Mouse (Mus musculus): ENCODE results near the gene Slc7a5. TPM values are rescaled to one million over a fixed set of nuclear protein-coding genes. Genes with fewer than 3 reads are reported as not detected.

The Slc7a5 gene
- polyA plus RNA-seq, 1 experiment from 2014 or later: 17.9 TPM

DNA sequence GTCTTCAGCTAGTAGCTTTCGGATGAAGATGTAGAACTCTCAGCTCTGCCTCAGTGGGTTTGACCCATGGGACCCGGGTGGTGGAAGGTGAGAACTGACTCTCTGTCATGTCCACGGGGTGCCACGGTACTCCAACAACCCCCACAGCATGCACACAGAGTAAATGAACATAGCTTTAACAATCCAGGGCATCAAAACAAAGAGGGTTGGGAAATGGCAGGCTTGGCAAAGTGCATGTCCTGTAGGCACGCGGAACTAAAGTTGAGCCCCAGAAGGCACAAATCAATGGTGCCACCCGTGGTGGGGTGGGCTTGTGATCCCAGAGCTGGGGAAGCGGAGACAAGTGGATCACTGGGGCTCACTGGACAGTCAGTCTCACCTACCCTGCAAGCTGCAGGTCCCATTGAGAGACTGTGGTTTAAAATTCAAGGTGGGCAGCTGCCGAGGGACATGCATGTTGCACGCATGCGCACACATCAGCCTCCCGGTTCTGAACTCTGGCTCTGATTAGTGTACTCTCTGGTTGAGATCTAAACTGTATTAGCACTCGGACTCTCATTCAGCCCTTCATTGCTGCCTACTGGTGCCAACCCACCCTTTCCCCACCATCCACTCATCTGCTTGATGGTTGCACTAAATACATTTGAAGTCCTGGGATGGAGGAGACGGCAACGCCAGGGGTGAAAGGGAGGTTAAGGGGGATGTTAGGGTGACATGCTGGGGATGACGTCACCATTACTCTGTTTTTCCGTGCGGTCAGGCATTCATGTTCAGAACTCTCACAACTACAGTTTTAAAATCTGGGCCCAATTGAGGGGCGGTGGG lies 41.0 kb upstream of the Slc7a5 start:
- Histone ChIP-seq H3K9ac (peak overlapping the region; percentile 56), H3K36me3 (no peaks in the 10 kb centered on the region), H3K9me3 (no peaks in the 10 kb centered on the region), H3K4me3 (replicated peaks) (peak overlapping the region; percentile 38), H3K4me2 (replicated peaks) (peak overlapping the region; percentile 82), H3K27me3 (replicated peaks) (no peaks in the 10 kb centered on the region), H3K27ac (peak overlapping the region; percentile 91), H3K4me1 (replicated peaks) (peaks cover 28% of the 10 kb centered on the region)
- no peak for ATAC-seq
- WGBS: 54% methylated on average over 19 of the region's 19 CpGs

DNA sequence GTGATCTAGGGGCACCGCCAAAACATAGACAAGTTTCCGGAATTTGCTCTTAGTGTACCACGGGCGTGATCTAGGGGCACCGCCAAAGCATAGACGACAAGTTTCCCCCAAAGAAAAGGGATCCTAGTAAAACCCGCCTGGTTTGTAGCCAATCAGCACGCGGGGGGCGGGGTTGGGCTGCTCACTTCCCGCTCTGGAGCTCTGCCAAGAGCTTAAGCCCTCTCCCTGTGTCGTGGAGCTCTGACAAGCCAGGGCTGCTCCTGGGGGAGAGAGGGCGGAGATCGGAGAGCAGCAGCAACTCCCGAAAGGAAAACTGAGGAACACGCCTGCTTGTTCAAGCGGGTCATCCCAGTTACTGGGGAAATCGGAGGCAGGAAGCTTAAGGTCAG lies 40.3 kb upstream of the Slc7a5 start:
- peak; percentile 53 for ATAC-seq
- H3K9ac ChIP-seq: peak overlapping the region; percentile 56
- peaks cover 28% of the 10 kb centered on the region for H3K4me1 ChIP-seq (replicated peaks)
- H3K36me3 ChIP-seq: no peaks in the 10 kb centered on the region
- H3K27ac ChIP-seq: peak overlapping the region; percentile 91
- no peaks in the 10 kb centered on the region for H3K27me3 ChIP-seq (replicated peaks)
- H3K9me3 ChIP-seq: no peaks in the 10 kb centered on the region
- H3K4me2 ChIP-seq (replicated peaks): peak overlapping the region; percentile 82
- peak overlapping the region; percentile 38 for H3K4me3 ChIP-seq (replicated peaks)
- under 1% methylated on average over 18 of the region's 18 CpGs for WGBS

DNA sequence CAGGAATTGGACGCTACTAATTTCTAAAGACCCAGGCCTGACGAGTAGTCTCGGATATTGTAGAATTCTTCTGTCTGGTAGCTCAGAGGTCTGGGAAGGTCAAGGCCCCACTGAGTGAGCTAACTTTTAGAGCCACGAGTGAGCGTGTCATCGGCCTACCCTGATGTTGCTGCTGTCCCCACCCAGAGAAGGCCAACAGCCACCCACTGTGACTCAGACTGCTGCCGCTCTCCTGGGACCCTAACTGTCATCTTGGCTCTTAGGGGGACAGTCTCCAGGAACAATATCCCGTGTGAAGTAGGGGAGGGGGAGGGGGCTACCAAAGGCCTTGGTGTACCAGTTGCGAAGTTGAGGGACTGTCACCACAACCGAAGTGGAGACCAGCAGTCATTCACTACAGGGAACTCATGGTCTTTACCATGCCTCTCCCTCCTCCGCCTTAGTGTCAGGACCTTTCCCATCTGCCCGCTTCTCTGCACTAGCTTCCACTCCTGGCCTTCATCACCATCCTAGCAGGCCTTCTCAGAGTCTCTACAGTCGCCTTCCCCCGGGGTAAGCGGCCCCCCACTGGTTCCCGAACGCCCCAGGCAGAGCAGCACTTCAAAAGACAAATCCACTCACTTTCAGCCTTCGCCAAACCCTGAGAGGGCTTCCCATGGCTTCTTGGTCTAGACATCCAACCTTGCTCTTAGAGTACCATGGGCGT lies 39.7 kb upstream of the Slc7a5 start:
- Histone ChIP-seq H3K27ac (peak overlapping the region; percentile 82), H3K4me2 (replicated peaks) (peak overlapping the region; percentile 82), H3K4me3 (replicated peaks) (peak overlapping the region; percentile 38), H3K9me3 (no peaks in the 10 kb centered on the region), H3K4me1 (replicated peaks) (peaks cover 22% of the 10 kb centered on the region), H3K27me3 (replicated peaks) (no peaks in the 10 kb centered on the region), H3K36me3 (no peaks in the 10 kb centered on the region), H3K9ac (peak overlapping the region; percentile 55)
- WGBS: 36% methylated on average over 19 of the region's 19 CpGs
- no peak for ATAC-seq

DNA sequence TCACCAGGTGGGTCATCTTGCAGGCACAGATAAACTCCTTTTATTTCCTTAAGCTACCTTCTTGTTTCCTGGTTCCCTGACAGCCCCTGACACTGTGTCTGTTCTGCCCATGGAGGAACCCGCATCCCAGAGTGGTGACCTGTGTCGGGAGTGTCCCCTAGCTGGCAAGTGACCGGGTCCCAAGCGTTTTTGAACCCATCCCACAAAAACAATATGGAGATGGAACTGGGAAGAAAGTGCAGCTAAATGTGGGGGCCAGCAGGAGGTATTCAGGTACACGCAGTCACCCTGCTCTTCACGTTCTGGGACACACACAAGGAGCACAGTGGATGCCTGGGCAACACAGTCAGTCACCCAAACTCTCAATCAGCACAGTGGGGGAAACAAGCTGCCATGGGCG lies 38.9 kb upstream of the Slc7a5 start:
- 86% methylated on average over 7 of the region's 7 CpGs for WGBS
- Histone ChIP-seq H3K27ac (no peak overlapping the region), H3K36me3 (no peaks in the 10 kb centered on the region), H3K9ac (no peak overlapping the region), H3K9me3 (no peaks in the 10 kb centered on the region), H3K4me2 (replicated peaks) (no peak overlapping the region), H3K4me3 (replicated peaks) (no peak overlapping the region), H3K4me1 (replicated peaks) (peaks cover 17% of the 10 kb centered on the region), H3K27me3 (replicated peaks) (no peaks in the 10 kb centered on the region)
- ATAC-seq: no peak

DNA sequence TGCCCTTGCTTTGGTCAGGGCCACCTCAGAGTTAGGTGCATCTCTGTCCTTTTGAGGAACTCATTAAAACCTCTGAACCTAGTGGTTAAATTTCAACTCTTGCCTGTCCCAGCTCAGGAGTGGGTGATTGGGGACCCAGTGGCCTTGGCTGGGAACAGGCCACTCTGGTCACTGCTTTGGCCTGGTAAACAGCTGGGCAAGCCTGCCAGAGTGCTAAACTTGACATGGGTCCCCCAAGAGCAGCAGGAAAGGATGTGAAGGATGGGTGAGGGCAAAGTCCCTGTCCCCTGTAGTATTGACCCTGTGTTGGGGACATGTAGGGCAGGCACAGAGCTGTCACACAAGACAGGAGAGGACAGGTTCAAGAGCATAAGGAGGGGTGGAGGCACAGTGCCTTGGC lies 37.3 kb upstream of the Slc7a5 start, which contains the start of gene Car5a:
Gene Car5a (minus strand): TSS at position 74 of the 400 bp plus-strand sequence.
- ATAC-seq: no peak
- H3K4me1 ChIP-seq (replicated peaks): peaks cover 17% of the 10 kb centered on the region
- H3K36me3 ChIP-seq: no peaks in the 10 kb centered on the region
- no peak within 1 kb of the TSS for H3K4me3 ChIP-seq (replicated peaks)
- H3K27ac ChIP-seq: no peak within 1 kb of the TSS
- H3K27me3 ChIP-seq (replicated peaks): no peaks in the 10 kb centered on the region
- no peak within 1 kb of the TSS for H3K4me2 ChIP-seq (replicated peaks)
- H3K9ac ChIP-seq: no peak within 1 kb of the TSS
- no peaks in the 10 kb centered on the region for H3K9me3 ChIP-seq

DNA sequence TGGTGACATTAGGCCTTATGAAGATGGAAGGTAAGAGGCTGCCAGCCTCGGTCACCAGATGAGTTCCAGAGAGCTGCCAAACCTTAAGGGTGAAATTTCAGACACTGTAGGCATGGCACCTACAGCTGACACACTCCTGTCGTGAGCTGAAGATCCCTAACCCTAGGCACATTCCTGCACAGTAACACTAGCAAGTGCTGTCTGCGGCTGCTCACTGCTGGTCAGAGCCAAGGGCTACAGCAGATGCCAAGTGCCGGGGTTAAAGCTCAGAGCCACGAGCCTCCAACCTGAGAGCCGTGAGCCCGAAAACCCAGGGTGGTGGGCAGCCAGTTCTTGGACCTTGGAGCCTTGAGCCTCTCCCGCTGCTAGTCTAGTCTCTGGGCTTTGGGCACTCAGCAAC lies 36.2 kb upstream of the Slc7a5 start:
- Histone ChIP-seq H3K27ac (no peak overlapping the region), H3K4me3 (replicated peaks) (no peak overlapping the region), H3K4me1 (replicated peaks) (peaks cover 15% of the 10 kb centered on the region), H3K9me3 (no peaks in the 10 kb centered on the region), H3K36me3 (no peaks in the 10 kb centered on the region), H3K9ac (no peak overlapping the region), H3K27me3 (replicated peaks) (no peaks in the 10 kb centered on the region), H3K4me2 (replicated peaks) (no peak overlapping the region)
- WGBS: 81% methylated on average over 8 of the region's 8 CpGs
- ATAC-seq: no peak

DNA sequence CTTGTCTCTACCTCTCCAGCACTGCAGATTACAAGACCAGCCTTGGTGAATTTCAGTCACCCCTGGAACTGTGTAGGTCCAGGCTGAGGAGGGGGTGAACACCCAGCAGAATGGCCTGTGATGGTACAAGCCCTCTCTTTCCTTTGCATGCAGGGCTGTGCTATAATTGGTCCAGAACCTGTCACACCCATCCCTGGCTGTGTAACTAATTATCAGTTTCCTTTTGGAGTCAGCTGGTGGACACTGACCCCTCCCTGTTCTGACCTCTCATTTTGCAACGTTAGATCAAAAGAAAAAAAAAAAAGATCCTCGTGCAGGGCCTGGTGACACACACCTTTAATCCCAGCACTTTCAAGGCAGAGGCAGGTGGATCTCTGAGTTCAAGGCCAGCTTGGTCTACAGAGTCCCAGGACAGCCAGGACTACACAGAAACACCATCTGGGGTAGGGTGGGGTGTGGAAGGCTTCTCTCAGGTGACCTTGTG lies 35.6 kb upstream of the Slc7a5 start:
- H3K9me3 ChIP-seq: no peaks in the 10 kb centered on the region
- H3K9ac ChIP-seq: no peak overlapping the region
- peaks cover 9% of the 10 kb centered on the region for H3K4me1 ChIP-seq (replicated peaks)
- H3K27me3 ChIP-seq (replicated peaks): no peaks in the 10 kb centered on the region
- H3K27ac ChIP-seq: no peak overlapping the region
- WGBS: 26% methylated on average over 2 of the region's 2 CpGs
- no peak overlapping the region for H3K4me3 ChIP-seq (replicated peaks)
- no peaks in the 10 kb centered on the region for H3K36me3 ChIP-seq
- no peak overlapping the region for H3K4me2 ChIP-seq (replicated peaks)
- ATAC-seq: no peak

DNA sequence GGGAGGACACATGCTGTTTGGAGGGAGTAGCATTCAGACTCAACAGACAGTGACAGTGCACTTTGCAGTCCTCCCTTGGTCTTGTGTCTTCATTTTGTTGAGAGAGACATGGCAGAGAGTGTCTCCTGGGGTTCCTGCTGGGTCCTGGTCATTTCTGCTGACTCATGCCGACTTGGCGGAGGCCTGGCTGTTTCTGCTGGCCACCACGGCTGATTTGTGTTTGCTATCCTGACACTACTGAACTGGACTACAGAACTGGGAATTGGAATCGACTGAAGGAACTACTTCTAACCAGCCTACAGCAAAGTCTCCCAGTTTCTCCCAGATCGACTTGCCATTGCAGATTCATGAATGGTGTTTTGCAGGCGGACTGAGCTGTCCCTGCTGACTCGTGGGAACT lies 31.2 kb upstream of the Slc7a5 start:
- Histone ChIP-seq H3K4me3 (replicated peaks) (no peak overlapping the region), H3K27ac (no peak overlapping the region), H3K9ac (no peak overlapping the region), H3K9me3 (no peaks in the 10 kb centered on the region), H3K27me3 (replicated peaks) (no peaks in the 10 kb centered on the region), H3K4me2 (replicated peaks) (no peak overlapping the region), H3K4me1 (replicated peaks) (peaks cover 11% of the 10 kb centered on the region), H3K36me3 (no peaks in the 10 kb centered on the region)
- ATAC-seq: no peak
- WGBS: 83% methylated on average over 7 of the region's 7 CpGs

DNA sequence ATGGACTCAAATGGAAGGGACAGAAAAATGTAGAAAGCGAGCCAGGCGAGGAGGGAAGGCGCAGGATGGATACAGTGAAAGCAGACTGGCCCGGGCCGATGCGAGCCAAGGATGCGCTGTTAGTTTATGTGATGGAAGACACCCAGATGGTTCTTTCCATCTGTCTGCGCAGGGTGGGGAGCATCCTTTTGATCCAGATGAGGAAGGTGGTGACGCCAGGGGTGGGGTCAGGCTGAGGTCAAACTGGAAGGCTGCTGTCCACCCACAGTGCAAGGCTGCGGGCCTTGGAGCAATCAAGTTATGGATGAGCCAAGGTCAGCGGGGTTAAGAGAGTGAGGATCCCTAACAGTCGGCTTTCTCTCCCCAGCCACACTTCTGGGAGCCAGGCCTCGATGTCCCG lies 28.9 kb upstream of the Slc7a5 start:
- no peak overlapping the region for H3K27ac ChIP-seq
- no peaks in the 10 kb centered on the region for H3K9me3 ChIP-seq
- no peak overlapping the region for H3K4me3 ChIP-seq (replicated peaks)
- H3K9ac ChIP-seq: no peak overlapping the region
- no peaks in the 10 kb centered on the region for H3K27me3 ChIP-seq (replicated peaks)
- 58% methylated on average over 14 of the region's 14 CpGs for WGBS
- H3K36me3 ChIP-seq: no peaks in the 10 kb centered on the region
- no peak for ATAC-seq
- H3K4me1 ChIP-seq (replicated peaks): peaks cover 11% of the 10 kb centered on the region
- no peak overlapping the region for H3K4me2 ChIP-seq (replicated peaks)

DNA sequence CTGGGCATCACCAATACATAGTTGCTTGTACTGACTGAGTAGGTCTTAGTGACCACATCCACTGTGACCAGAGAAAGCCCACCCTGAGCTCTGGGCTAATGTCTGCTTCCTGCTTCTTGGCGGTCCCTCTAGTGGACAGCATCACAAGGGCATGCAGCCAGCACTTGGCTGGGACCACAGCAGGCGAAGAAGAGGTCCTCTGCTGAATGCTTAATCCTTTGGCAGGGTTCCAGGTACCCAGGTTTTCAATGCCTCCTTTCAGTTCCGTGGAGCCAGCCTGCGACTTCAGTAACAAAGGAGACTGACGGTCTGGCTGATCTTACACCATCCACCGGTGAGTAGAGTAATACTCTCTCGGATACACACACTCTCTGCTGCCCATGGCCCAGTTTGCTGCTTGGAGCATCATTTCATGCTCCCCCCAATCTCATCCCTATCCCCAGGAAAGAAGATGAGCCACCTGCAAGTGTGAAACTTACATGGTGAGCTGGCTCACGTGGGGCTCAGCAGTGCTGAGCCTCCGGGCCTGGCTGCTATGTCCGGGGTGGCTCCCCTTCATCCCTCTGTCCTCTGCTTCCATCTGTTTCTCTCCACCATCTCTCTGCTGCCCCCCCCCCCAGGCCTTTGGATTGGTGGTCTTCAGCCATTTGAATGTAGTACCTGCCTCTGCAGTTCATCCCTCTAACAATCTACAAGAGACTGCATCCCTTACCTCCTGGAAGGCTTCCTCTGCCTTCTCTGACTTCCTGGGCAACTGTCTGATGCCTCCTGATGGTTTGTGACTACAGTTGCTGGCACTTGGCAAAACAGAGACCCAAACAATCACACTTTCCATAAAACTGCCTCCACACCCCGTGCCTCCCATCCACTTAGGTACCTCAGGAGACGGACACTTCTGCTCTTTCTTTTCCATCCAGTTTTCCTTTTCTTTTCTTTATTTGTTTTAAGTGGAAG lies 28.1 kb upstream of the Slc7a5 start:
- no peaks in the 10 kb centered on the region for H3K36me3 ChIP-seq
- WGBS: 54% methylated on average over 12 of the region's 12 CpGs
- H3K27me3 ChIP-seq (replicated peaks): no peaks in the 10 kb centered on the region
- peak; percentile 34; the same call in 1 of the 2 replicates for ATAC-seq
- H3K9ac ChIP-seq: no peak overlapping the region
- H3K9me3 ChIP-seq: no peaks in the 10 kb centered on the region
- H3K4me3 ChIP-seq (replicated peaks): no peak overlapping the region
- H3K4me2 ChIP-seq (replicated peaks): no peak overlapping the region
- peaks cover 11% of the 10 kb centered on the region for H3K4me1 ChIP-seq (replicated peaks)
- H3K27ac ChIP-seq: no peak overlapping the region

DNA sequence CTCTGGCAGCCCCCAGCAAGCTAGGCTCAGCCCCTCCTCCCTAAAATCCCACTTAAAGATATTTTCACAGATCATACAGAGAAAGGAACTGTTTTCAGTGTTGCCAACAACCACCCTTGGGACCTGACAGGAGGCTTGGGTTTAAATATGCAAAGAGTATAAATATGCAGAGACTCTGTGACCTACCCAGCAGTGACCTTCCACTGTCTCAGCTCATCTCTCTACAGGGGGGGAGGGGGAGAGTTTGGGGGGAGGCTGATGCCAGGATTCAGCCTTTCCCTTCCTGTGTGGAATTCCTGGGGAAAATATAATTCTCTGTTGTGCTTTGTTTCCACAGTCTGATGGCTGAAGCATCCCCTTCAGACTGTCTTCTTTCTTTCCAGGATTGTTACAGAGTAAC lies 27.4 kb upstream of the Slc7a5 start:
- no peaks in the 10 kb centered on the region for H3K9me3 ChIP-seq
- H3K4me3 ChIP-seq (replicated peaks): no peak overlapping the region
- no peak for ATAC-seq
- no peak overlapping the region for H3K4me2 ChIP-seq (replicated peaks)
- no peaks in the 10 kb centered on the region for H3K27me3 ChIP-seq (replicated peaks)
- no peak overlapping the region for H3K9ac ChIP-seq
- H3K27ac ChIP-seq: no peak overlapping the region
- peaks cover 11% of the 10 kb centered on the region for H3K4me1 ChIP-seq (replicated peaks)
- no peaks in the 10 kb centered on the region for H3K36me3 ChIP-seq

DNA sequence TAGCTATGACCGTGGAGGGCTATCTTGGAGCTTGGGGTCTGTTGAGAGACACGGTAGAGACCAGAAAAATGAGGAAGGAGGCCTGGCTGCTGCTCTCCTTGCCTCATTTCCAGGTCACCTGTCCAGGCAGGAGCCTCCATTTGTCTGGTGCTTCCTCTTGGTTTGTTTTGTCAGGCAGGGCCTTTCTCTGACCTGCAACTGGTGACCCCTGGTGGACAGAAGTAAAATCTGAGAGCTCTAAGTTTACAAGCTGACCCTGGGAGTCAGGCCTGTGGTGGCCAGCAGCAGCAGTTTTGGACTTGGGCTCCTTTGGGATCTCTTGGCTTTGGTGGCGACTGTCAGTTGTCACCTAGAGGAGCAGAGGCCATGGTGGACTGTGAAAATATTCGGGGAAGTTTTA lies 27.0 kb upstream of the Slc7a5 start:
- Histone ChIP-seq H3K27ac (no peak overlapping the region), H3K4me3 (replicated peaks) (no peak overlapping the region), H3K27me3 (replicated peaks) (no peaks in the 10 kb centered on the region), H3K9ac (no peak overlapping the region), H3K4me2 (replicated peaks) (no peak overlapping the region), H3K36me3 (no peaks in the 10 kb centered on the region), H3K9me3 (no peaks in the 10 kb centered on the region), H3K4me1 (replicated peaks) (peaks cover 11% of the 10 kb centered on the region)
- ATAC-seq: no peak
- WGBS: 47% methylated on average over 4 of the region's 4 CpGs

All from intestine, embryonic 15.5 days (tissue).